Mouse (Mus musculus) forebrain, postnatal 0 days (tissue): ENCODE data around the gene Ilf2. TPM values are rescaled to one million over a fixed set of nuclear protein-coding genes. Genes with fewer than 3 reads are reported as not detected.

Experiments
- ATAC-seq: fragments of 200-750 bp; cut with Nextera tagmentation; 2 replicates; pipeline ENCODE4 v1.8.0; 2017; ENCODE audit warnings: mild to moderate bottlenecking, moderate library complexity
- DNase-seq: peaks from one replicate; pipeline ENCODE4 v3.0.0-alpha.2; 2015
- H3K27ac ChIP-seq: fragments of 300-500 bp; sonication (generic); 2 replicates; pipeline ENCODE4 v1.5.1; 2014; ENCODE audit warnings: low read depth, mild to moderate bottlenecking, antibody characterized with exemption, low read length, moderate library complexity, mixed read lengths
- H3K27me3 ChIP-seq: fragments of 300-500 bp; sonication (generic); 2 replicates; pipeline ENCODE4 v1.6.1; 2014; ENCODE audit warnings: mild to moderate bottlenecking, low read length, mixed read lengths; ENCODE audit not compliant: insufficient read depth
- H3K36me3 ChIP-seq: fragments of 300-500 bp; sonication (generic); 2 replicates; pipeline ENCODE4 v1.6.1; 2014; ENCODE audit warnings: mild to moderate bottlenecking, moderate library complexity; ENCODE audit not compliant: insufficient read depth
- H3K4me1 ChIP-seq: fragments of 300-500 bp; sonication (generic); 2 replicates; pipeline ENCODE4 v1.6.1; 2014; ENCODE audit warnings: antibody characterized with exemption; ENCODE audit not compliant: insufficient read depth
- H3K4me2 ChIP-seq: fragments of 300-500 bp; sonication (generic); 2 replicates; pipeline ENCODE4 v1.6.1; 2014; ENCODE audit warnings: low read depth, mild to moderate bottlenecking, moderate library complexity
- H3K4me3 ChIP-seq: fragments of 300-500 bp; sonication (generic); 2 replicates; pipeline ENCODE4 v1.5.1; 2014; ENCODE audit warnings: low read depth, low read length, mixed read lengths
- H3K9ac ChIP-seq: fragments of 300-500 bp; sonication (generic); 2 replicates; pipeline ENCODE4 v1.6.1; 2014; ENCODE audit warnings: mild to moderate bottlenecking
- H3K9me3 ChIP-seq: fragments of 300-500 bp; sonication (generic); 2 replicates; pipeline ENCODE4 v1.6.1; 2016; ENCODE audit warnings: low read length
- CTCF ChIP-seq: sonication (generic); IDR thresholded peaks from 2 replicates; pipeline ENCODE4 v1.5.1; 2016; ENCODE audit warnings: antibody characterized with exemption, control low read depth, low read depth
- WGBS: fragments of 180-500 bp; shearing (Covaris S2); extraction: QIAGEN DNeasy Blood & Tissue Kit; methylation state at CpG from one replicate; pipeline ENCODE4 v1.1.7; 2014; 5-methylcytosine and 5-hydroxymethylcytosine counted together
- polyA plus RNA-seq: library from polyadenylated mRNA; unstranded; fragments of >200 nt; fragmentation: Nextera tagmentation; extraction: Ambion mirVana; gene quantifications from 2 replicates; pipeline ENCODE4 v1.2.1, GENCODE M21; 2015
- total RNA-seq: library from RNA; depleted of rRNA; stranded (reverse); fragments of >200 nt; gene quantifications from 2 replicates; pipeline ENCODE4 v1.2.3, GENCODE M21; 2014

Ilf2 gene
- total and polyA plus RNA-seq, 2 experiments from 2014 or later, result 191 to 199 TPM

- no peak overlapping the region for H3K27ac ChIP-seq
- no peak for ATAC-seq
- no peak for TF ChIP-seq CTCF
- no peaks in the 10 kb centered on the region for H3K36me3 ChIP-seq
- no peak for DNase-seq
- peaks cover 28% of the 10 kb centered on the region for H3K27me3 ChIP-seq
- H3K9ac ChIP-seq, result no peak overlapping the region
- no peak overlapping the region for H3K4me3 ChIP-seq
- WGBS, result 92% methylated on average over 10 of the region's 10 CpGs
- H3K9me3 ChIP-seq, result no peaks in the 10 kb centered on the region
- H3K4me2 ChIP-seq, result no peak overlapping the region
- H3K4me1 ChIP-seq, result no peaks in the 10 kb centered on the region
Observed at GRCm38 (mm10) chr3:90467618-90468300, 8.2 kb upstream of the Ilf2 start.

GRCm38 (mm10) chr3:90472213-90472612 is 3.7 kb upstream of the Ilf2 start:
- Histone ChIP-seq H3K36me3 (no peaks in the 10 kb centered on the region), H3K27me3 (no peaks in the 10 kb centered on the region), H3K4me1 (no peaks in the 10 kb centered on the region), H3K4me3 (no peak overlapping the region), H3K27ac (no peak overlapping the region), H3K9me3 (no peaks in the 10 kb centered on the region), H3K4me2 (no peak overlapping the region), H3K9ac (no peak overlapping the region)
- DNase-seq, result no peak
- TF ChIP-seq CTCF, result peak; percentile 48
- no peak for ATAC-seq
- WGBS, result 26% methylated on average over 3 of the region's 3 CpGs

DNA sequence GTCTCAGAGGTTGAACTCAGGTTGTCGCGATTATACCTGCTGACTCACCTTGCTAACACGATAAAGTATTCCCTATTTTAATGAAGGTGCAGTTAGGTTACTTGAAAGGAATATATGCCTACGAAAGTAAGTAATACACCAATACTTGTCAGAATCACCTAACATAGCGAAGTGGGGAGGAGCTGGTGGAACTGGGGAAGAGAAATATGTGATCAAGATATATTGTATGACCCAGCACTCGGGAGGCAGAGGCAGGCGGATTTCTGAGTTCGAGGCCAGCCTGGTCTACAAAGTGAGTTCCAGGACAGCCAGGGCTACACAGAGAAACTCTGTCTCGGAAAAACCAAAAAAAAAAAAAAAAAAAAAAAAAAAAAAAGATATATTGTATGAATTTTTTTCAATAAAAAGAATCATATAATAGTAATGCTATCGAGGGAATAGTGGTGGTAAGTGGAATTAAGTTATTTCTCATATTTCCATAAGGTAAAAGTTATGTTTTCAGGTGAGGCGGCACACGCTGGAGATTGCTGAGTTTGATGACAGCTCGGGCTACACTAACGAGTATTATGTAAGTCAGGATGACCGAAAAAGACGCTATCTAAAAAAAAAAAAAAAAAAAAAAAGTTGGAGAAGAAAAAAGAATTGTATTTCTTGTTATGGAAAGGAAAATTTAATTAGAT is 635 bp upstream of the Ilf2 start:
- ATAC-seq (peak; percentile 19), DNase-seq (no peak)
- WGBS, result 39% methylated on average over 15 of the region's 16 CpGs
- no peak overlapping the region for H3K27ac ChIP-seq
- H3K27me3 ChIP-seq, result no peaks in the 10 kb centered on the region
- no peak overlapping the region for H3K9ac ChIP-seq
- H3K9me3 ChIP-seq, result no peaks in the 10 kb centered on the region
- peak overlapping the region; percentile 27; the same call in 1 of the 2 replicates for H3K4me2 ChIP-seq
- peak overlapping the region; percentile 64 for H3K4me3 ChIP-seq
- no peaks in the 10 kb centered on the region for H3K4me1 ChIP-seq
- no peak for TF ChIP-seq CTCF
- H3K36me3 ChIP-seq, result peaks cover 10% of the 10 kb centered on the region

DNA sequence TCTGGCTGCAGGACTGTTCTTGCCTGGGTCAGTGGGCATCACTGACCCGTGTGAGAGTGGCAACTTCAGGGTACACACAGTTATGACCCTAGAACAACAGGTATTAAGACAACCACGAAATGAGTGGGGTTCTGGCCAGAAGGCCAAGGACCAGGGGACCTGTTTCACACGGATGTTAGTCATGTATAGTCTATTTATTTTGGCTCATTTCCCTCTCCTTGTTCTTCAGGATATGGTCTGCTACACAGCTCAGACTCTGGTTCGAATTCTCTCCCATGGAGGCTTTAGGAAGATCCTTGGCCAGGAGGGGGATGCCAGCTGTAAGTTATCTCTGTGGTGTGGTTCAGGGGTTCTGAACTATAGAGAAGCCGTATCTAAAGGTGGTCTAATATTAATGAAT is 11.1 kb downstream of the Ilf2 start:
- TF ChIP-seq CTCF, result no peak
- 88% methylated on average over 5 of the region's 5 CpGs for WGBS

GRCm38 (mm10) chr3:90488576-90488975 is 12.7 kb downstream of the Ilf2 start:
- Histone ChIP-seq H3K4me3 (no peak overlapping the region), H3K9me3 (no peaks in the 10 kb centered on the region), H3K36me3 (peaks cover 48% of the 10 kb centered on the region), H3K27ac (no peak overlapping the region), H3K9ac (no peak overlapping the region), H3K27me3 (no peaks in the 10 kb centered on the region), H3K4me1 (no peaks in the 10 kb centered on the region), H3K4me2 (no peak overlapping the region)
- TF ChIP-seq CTCF, result no peak
- no peak for DNase-seq
- ATAC-seq, result no peak
- WGBS, result 89% methylated on average over 6 of the region's 6 CpGs

More for the DNA sequence above, 11.1 kb downstream of the Ilf2 start:
- Histone ChIP-seq H3K27me3 (no peaks in the 10 kb centered on the region), H3K4me2 (no peak overlapping the region), H3K9me3 (no peaks in the 10 kb centered on the region), H3K27ac (no peak overlapping the region), H3K4me3 (no peak overlapping the region), H3K36me3 (peaks cover 63% of the 10 kb centered on the region), H3K9ac (no peak overlapping the region), H3K4me1 (no peaks in the 10 kb centered on the region)
- DNase-seq (no peak), ATAC-seq (no peak)

GRCm38 (mm10) chr3:90490696-90491256 is 14.8 kb downstream of the Ilf2 start, which contains the start of gene Snapin:
Gene Snapin (minus strand): TSS chr3:90491033.
- WGBS, result under 1% methylated on average over 37 of the region's 37 CpGs
- Histone ChIP-seq H3K9ac (peak within 1 kb of the TSS; percentile 77), H3K4me3 (peak within 1 kb of the TSS; percentile 76), H3K4me1 (no peaks in the 10 kb centered on the region), H3K4me2 (peak within 1 kb of the TSS; percentile 73), H3K9me3 (no peaks in the 10 kb centered on the region), H3K27me3 (no peaks in the 10 kb centered on the region), H3K27ac (peak within 1 kb of the TSS; percentile 84), H3K36me3 (peaks cover 40% of the 10 kb centered on the region)
- DNase-seq (peak; percentile 95), ATAC-seq (peak; percentile 99)
- peak; percentile 94 for TF ChIP-seq CTCF

DNA sequence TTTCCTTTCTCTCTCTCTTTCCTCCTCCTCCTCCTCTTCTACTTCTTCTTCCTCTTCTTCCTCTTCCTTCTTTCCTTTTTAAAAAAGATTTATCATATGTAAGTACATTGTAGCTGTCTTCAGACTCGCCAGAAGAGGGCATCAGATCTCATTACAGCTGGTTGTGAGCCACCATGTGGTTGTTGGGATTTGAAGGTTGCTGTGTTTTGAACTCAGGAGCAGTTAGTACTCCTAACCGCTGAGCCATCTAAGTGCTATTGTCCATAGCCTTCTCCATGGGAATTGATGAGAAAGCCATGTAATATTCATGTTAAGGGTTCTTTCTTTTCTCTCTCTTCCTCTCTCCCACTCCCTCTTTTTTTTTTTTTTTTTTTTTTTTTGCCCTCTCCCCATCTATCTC is 15.4 kb downstream of the Ilf2 start:
- peaks cover 40% of the 10 kb centered on the region for H3K36me3 ChIP-seq
- ATAC-seq, result peak; percentile 26
- no peaks in the 10 kb centered on the region for H3K4me1 ChIP-seq
- H3K4me2 ChIP-seq, result no peak overlapping the region
- DNase-seq, result no peak
- no peaks in the 10 kb centered on the region for H3K27me3 ChIP-seq
- no peak overlapping the region for H3K27ac ChIP-seq
- 41% methylated on average over 2 of the region's 2 CpGs for WGBS
- no peak overlapping the region for H3K4me3 ChIP-seq
- peak; percentile 52 for TF ChIP-seq CTCF
- H3K9ac ChIP-seq, result no peak overlapping the region
- no peaks in the 10 kb centered on the region for H3K9me3 ChIP-seq
